Mouse (Mus musculus): ENCODE measurements around the gene Sp3.
"Not testable (repeated sequence)": the region's sequence is repeated elsewhere in the genome, so short reads cannot be mapped to it uniquely, and the experiment has no call there.

Sp3 gene

DNA sequence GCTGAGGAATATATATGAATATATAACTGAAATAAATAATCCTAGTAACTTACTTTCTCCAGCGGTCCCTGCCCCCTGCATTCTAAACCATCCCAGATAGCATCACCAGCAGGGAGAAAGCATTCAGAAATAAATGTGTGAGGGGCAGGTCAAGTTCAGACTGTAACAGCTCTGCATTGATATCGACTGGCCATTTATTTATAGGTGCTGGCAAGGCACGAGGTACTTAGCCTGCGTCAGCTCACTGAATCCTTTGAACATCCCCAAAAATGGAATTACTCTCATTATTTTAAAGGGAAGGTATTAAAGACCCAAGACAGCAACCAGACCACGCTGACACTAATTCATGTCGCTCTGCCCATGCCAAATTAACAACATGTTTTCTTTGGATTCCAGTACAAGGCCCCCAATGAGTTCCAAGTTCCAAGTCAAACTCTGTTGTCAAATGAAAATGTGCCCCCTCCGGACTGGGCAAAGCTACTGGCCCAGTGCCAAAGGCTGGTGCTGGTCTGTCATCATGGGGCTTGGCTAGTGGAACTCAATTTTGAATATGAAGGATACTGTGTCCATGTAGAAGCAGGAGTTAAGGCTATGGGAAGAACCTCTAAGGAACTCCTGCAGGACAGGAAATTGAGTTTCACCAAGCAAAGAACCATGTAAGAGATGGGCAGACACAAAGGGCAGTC is 64.9 kb downstream of the Sp3 start:
- DNase-seq: no peak

GRCm38 (mm10) chr2:72913458-72913760 is 66.8 kb downstream of the Sp3 start:
- DNase-seq: peak; percentile 58

DNA sequence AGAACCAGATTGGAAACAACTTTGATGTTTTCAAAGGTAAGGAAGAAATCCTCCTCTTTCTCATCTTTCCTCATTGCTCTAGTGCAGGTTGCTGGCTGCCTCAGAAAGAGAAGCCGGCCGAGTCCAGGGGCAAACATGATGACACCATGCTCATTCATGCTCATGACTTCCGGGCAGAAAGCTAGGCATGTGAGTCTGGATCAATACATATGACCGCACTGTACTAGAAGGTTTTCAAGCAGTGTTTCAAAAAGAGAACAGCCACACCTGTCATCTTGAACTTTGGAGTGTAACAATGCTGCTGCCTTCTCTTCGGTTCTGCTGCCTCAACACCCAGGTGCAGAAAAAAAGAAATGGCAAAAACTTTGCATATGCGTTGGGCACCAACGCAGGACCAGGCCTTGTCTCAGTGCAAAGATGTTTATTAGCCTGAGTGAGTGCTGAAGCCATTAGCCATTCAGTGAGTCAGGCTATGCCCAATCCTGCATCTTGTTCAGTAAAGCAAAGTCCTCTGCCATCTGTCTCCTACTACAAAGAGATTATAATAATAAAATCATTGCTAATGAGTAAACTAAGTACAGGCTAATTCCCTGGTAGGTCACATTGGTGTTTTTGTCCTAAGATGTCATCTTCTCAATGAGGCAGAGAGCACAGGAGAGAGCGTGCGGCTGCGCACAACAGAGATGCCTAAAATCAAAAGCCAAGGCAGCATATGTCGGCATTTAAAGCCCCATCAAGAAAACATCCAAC is 67.4 kb downstream of the Sp3 start:
- no peak for DNase-seq

- DNase-seq: no peak
These were observed 68.7 kb downstream of the Sp3 start for GRCm38 (mm10) chr2:72911527-72911926.

- no peak for DNase-seq
These were observed 71.2 kb downstream of the Sp3 start for GRCm38 (mm10) chr2:72909046-72909445.

DNA sequence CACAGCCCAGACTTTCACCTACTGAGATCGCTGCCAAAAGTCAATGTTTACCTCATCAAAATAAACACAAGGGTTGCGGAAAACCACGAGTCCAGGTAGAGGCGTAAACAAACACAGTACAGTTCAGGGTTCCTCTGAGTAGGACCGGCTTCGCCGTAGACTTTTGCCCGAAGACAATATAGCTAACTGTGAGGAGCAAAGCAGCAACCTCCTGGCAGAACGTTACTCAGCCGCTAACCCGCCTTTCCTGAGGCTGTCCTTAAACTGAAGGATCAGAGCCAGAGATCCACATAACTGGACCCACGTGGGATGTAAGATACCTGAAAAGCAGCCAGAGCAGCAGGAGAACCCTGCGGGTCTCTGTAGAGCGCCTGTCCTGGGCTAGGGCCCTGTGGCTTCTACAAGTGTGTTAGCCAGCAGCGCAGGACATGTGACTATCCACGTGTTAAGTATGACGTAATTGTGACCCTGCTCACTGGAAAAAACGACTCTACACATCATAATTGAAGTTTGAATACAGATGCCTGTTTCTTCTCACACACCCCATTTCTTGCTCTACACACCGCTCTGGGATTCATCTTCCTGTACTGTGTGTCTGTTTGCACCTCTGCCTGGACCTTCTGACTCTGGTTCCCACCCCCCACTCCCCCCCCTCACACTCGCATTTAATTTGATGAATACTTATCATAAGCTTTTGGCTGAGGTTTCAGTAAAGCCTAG is 71.9 kb downstream of the Sp3 start:
- DNase-seq: no peak

DNA sequence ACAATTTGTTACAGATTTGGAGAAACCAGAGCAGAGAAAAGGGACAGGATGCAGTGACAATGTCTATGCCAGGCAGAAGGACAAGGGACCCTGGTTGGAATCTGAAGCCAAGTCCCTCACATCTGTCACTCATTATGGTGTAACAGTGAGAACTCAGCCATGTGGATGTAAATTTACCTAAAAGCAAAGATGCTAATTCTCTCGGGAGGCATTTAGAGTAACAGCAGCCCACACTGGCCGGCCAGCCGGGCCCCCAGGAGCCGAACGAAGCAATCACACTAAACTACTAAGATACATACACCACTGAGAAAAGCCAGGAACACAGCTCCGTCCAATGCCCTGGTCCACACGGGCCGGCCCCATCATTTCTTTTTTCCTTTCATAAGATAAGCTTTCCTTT is 73.5 kb downstream of the Sp3 start:
- no peak for DNase-seq

GRCm38 (mm10) chr2:72902816-72903680 is 77.2 kb downstream of the Sp3 start:
- DNase-seq: not testable (repeated sequence)

DNA sequence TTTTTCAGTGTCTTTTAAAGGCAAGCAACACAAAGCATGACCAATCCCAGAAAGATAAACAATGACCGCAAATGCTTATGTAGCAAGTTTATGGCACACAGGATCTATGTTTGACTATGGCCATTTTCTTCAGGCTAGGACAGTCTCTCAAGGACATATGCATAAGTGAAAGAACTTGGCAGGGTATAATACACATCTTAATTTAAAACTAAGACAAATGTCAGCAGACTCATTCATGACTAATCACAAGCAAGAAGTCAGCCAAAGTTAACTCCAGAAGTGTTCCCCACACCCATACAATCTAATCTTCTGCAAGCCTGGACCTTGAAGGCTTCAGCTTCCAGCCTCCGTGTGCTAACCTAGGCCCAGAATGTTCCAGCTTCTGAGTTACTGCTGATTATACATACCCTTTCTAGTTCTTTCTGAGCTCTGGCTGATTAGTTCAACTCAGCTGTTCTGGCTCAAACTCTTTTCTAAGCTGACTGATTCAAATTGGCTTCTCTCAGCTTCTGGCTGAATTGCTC is 81.4 kb downstream of the Sp3 start:
- DNase-seq: no peak

DNA sequence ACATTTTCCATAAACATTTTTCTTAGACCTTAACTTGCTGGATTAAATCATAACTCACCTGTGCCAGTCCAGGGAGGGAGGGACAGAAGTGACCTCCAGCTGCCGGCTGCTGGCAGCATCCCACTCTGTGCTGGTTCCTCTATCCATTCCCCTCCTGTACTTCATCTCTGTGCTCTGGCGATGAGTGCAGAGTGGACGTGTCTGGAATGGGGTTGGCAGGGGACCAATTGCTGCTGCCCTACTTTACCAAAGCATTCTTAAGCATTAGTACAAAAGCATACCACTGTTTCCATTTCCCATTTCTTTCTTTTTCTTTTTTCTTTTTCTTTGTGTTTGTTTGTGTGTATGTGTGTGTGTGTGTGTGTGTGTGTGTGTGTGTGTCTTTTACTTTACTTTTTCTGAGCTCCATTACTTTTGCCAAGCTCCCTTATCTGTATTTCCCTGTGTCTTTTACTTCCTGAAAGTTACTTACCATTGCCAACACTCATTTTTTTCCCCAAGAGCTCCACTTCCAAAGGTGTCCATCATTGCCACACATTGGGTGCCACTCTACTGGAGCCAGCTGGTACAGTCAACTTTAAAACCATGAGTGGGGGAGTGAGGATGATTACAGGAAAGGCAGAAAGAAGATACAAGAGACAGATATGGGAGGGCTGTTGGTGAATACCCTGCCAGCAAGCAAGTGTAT is 82.0 kb downstream of the Sp3 start:
- no peak for DNase-seq

DNA sequence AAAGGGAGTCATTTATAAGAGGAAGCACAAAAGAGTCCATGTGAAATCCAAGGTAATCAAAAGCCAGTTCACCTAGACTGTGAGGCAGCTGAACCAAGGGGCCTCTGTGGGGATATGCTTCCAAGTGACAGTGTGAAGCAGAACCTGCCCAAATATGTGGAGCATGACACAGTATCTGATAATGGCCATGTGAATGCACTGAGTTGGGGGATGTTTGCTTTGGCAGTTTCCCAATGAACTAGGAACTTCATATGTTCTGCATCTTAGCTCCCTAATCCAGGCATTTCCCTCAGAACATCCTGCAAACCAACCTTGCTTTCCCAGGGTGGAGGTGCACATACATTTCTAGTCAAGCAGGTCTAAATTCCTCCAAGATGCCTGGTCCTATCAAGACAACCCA is 90.4 kb downstream of the Sp3 start:
- no peak for DNase-seq

All from cerebellum, adult 11-12 months (tissue).